Mouse (Mus musculus) stomach, embryonic 16.5 days (tissue): ENCODE measurements at regions not wholly inside any gene's neighbourhood (a gene's known extent, or its start where the extent isn't known, plus 50 kb on each side); places are given as distances from the start of the nearest gene placed in this dataset.
A peak's percentile ranks its signal among the peaks of the same experiment; 100 is the strongest.

Experiments used
- ATAC-seq: fragments of 200-750 bp; cut with Nextera tagmentation; 2 replicates; pipeline ENCODE4 v1.8.0; 2017; ENCODE audit warnings: moderate number of reproducible peaks, moderate TSS enrichment; ENCODE audit not compliant: insufficient read depth, low FRiP score
- H3K27ac ChIP-seq: fragments of 300-500 bp; sonication (generic); 2 replicates; pipeline ENCODE4 v1.5.1; 2014; ENCODE audit warnings: low read length
- H3K27me3 ChIP-seq: fragments of 300-500 bp; sonication (generic); 2 replicates; pipeline ENCODE4 v1.6.1; 2014; ENCODE audit warnings: low read length, control low read depth, mixed read lengths; ENCODE audit not compliant: control insufficient read depth, insufficient read depth
- H3K36me3 ChIP-seq: fragments of 300-500 bp; sonication (generic); 2 replicates; pipeline ENCODE4 v1.6.1; 2014; ENCODE audit warnings: low read length; ENCODE audit not compliant: control insufficient read depth, insufficient read depth
- H3K4me1 ChIP-seq: fragments of 300-500 bp; sonication (generic); 2 replicates; pipeline ENCODE4 v1.6.1; 2014; ENCODE audit warnings: low read length, control low read depth, mixed read lengths; ENCODE audit not compliant: control insufficient read depth, insufficient read depth
- H3K4me2 ChIP-seq: fragments of 300-500 bp; sonication (generic); 2 replicates; pipeline ENCODE4 v1.6.1; 2014; ENCODE audit warnings: low read depth, low read length, mixed read lengths
- H3K4me3 ChIP-seq: fragments of 300-500 bp; sonication (generic); replicated peaks from 2 replicates; pipeline ENCODE4 v1.5.1; 2014; ENCODE audit warnings: mild to moderate bottlenecking, low read length
- H3K9ac ChIP-seq: fragments of 300-500 bp; sonication (generic); 2 replicates; pipeline ENCODE4 v1.6.1; 2014; ENCODE audit warnings: low read length
- H3K9me3 ChIP-seq: fragments of 300-500 bp; sonication (generic); replicated peaks from 2 replicates; pipeline ENCODE4 v1.6.1; 2016; ENCODE audit warnings: low read length, control low read depth; ENCODE audit not compliant: control insufficient read depth
- WGBS: fragments of 180-500 bp; shearing (Covaris S2); extraction: QIAGEN DNeasy Blood & Tissue Kit; methylation state at CpG from one replicate; pipeline ENCODE4 v1.1.7; 2014; 5-methylcytosine and 5-hydroxymethylcytosine counted together

GRCm38 (mm10) chr4:54552864-54553618 lies 391.8 kb upstream of the Zfp462 start:
- no peak overlapping the region for H3K9ac ChIP-seq
- H3K27me3 ChIP-seq: no peaks in the 10 kb centered on the region
- H3K27ac ChIP-seq: no peak overlapping the region
- no peak overlapping the region for H3K4me3 ChIP-seq
- H3K4me1 ChIP-seq: no peaks in the 10 kb centered on the region
- H3K36me3 ChIP-seq: no peaks in the 10 kb centered on the region
- no peaks in the 10 kb centered on the region for H3K9me3 ChIP-seq
- 78% methylated on average over 7 of the region's 7 CpGs for WGBS
- ATAC-seq: no peak
- no peak overlapping the region for H3K4me2 ChIP-seq

- Histone ChIP-seq H3K9me3 (no peaks in the 10 kb centered on the region), H3K27me3 (no peaks in the 10 kb centered on the region), H3K27ac (no peak overlapping the region), H3K4me1 (no peaks in the 10 kb centered on the region), H3K9ac (no peak overlapping the region), H3K4me2 (no peak overlapping the region), H3K36me3 (no peaks in the 10 kb centered on the region), H3K4me3 (no peak overlapping the region)
- WGBS: 83% methylated on average over 1 of the region's 1 CpGs
- ATAC-seq: no peak
Observed at GRCm38 (mm10) chr4:54563075-54563474, 381.8 kb upstream of the Zfp462 start.

- no peak overlapping the region for H3K27ac ChIP-seq
- no peak for ATAC-seq
- H3K9ac ChIP-seq: no peak overlapping the region
- no peaks in the 10 kb centered on the region for H3K36me3 ChIP-seq
- H3K27me3 ChIP-seq: no peaks in the 10 kb centered on the region
- H3K4me3 ChIP-seq: no peak overlapping the region
- H3K4me1 ChIP-seq: no peaks in the 10 kb centered on the region
- H3K4me2 ChIP-seq: no peak overlapping the region
- no peaks in the 10 kb centered on the region for H3K9me3 ChIP-seq
Observed at GRCm38 (mm10) chr4:54573185-54573584, 371.7 kb upstream of the Zfp462 start.

GRCm38 (mm10) chr4:54587197-54587596 lies 357.7 kb upstream of the Zfp462 start:
- no peak for ATAC-seq
- H3K4me2 ChIP-seq: no peak overlapping the region
- H3K27ac ChIP-seq: no peak overlapping the region
- H3K27me3 ChIP-seq: no peaks in the 10 kb centered on the region
- H3K9me3 ChIP-seq: no peaks in the 10 kb centered on the region
- H3K36me3 ChIP-seq: no peaks in the 10 kb centered on the region
- H3K4me3 ChIP-seq: no peak overlapping the region
- no peak overlapping the region for H3K9ac ChIP-seq
- WGBS: 67% methylated on average over 6 of the region's 6 CpGs
- no peaks in the 10 kb centered on the region for H3K4me1 ChIP-seq

GRCm38 (mm10) chr4:54588704-54589103 lies 356.1 kb upstream of the Zfp462 start:
- Histone ChIP-seq H3K4me2 (no peak overlapping the region), H3K4me3 (no peak overlapping the region), H3K27ac (no peak overlapping the region), H3K27me3 (no peaks in the 10 kb centered on the region), H3K36me3 (no peaks in the 10 kb centered on the region), H3K9ac (no peak overlapping the region), H3K9me3 (no peaks in the 10 kb centered on the region), H3K4me1 (no peaks in the 10 kb centered on the region)
- no peak for ATAC-seq
- 59% methylated on average over 6 of the region's 6 CpGs for WGBS

GRCm38 (mm10) chr4:54601671-54602512 lies 343.0 kb upstream of the Zfp462 start:
- Histone ChIP-seq H3K27ac (peak overlapping the region; percentile 33; the same call in 1 of the 2 replicates), H3K4me3 (no peak overlapping the region), H3K27me3 (no peaks in the 10 kb centered on the region), H3K36me3 (no peaks in the 10 kb centered on the region), H3K9ac (no peak overlapping the region), H3K4me1 (no peaks in the 10 kb centered on the region), H3K9me3 (no peaks in the 10 kb centered on the region), H3K4me2 (no peak overlapping the region)
- ATAC-seq: no peak
- WGBS: 61% methylated on average over 15 of the region's 15 CpGs

- Histone ChIP-seq H3K4me2 (no peak overlapping the region), H3K4me3 (no peak overlapping the region), H3K4me1 (no peaks in the 10 kb centered on the region), H3K9me3 (no peaks in the 10 kb centered on the region), H3K27ac (no peak overlapping the region), H3K36me3 (no peaks in the 10 kb centered on the region), H3K9ac (no peak overlapping the region), H3K27me3 (no peaks in the 10 kb centered on the region)
- 79% methylated on average over 6 of the region's 6 CpGs for WGBS
- no peak for ATAC-seq
Observed at GRCm38 (mm10) chr4:54602513-54603205, 342.2 kb upstream of the Zfp462 start.

- H3K27me3 ChIP-seq: no peaks in the 10 kb centered on the region
- no peak overlapping the region for H3K4me2 ChIP-seq
- no peak for ATAC-seq
- no peak overlapping the region for H3K27ac ChIP-seq
- H3K9me3 ChIP-seq: no peaks in the 10 kb centered on the region
- no peak overlapping the region for H3K4me3 ChIP-seq
- no peak overlapping the region for H3K9ac ChIP-seq
- WGBS: 72% methylated on average over 5 of the region's 5 CpGs
- H3K36me3 ChIP-seq: no peaks in the 10 kb centered on the region
- H3K4me1 ChIP-seq: no peaks in the 10 kb centered on the region
Observed at GRCm38 (mm10) chr4:54610101-54610500, 334.7 kb upstream of the Zfp462 start.
